Mouse (Mus musculus) cerebellum, adult 2 months (tissue): ENCODE measurements at regions not wholly inside any gene's neighbourhood (a gene's known extent, or its start where the extent isn't known, plus 50 kb on each side); places are given as distances from the start of the nearest gene placed in this dataset.

Source experiments
- DNase-seq, 2 experiments: peaks; one replicate each; pipeline ENCODE4 v3.0.0; 2021
- H3K27ac ChIP-seq: fragments of 200-500 bp; 2 replicates; pipeline ENCODE4 v1.5.1; 2012; ENCODE audit warnings: low read length, control low read depth, inconsistent platforms; ENCODE audit not compliant: insufficient read depth
- H3K27me3 ChIP-seq: fragments of 200-500 bp; 2 replicates; pipeline ENCODE4 v1.6.1; 2012; ENCODE audit warnings: inconsistent platforms, mild to moderate bottlenecking, low read length, moderate library complexity; ENCODE audit not compliant: control insufficient read depth, insufficient read depth
- H3K4me1 ChIP-seq: fragments of 200-500 bp; 2 replicates; pipeline ENCODE4 v1.6.1; 2011; ENCODE audit warnings: low read length; ENCODE audit not compliant: control insufficient read depth, insufficient read depth
- H3K4me3 ChIP-seq: fragments of 200-500 bp; replicated peaks from 2 replicates; pipeline ENCODE3; 2011; ENCODE audit warnings: mild to moderate bottlenecking, low read depth, low read length, control low read depth; ENCODE audit not compliant: insufficient read depth
- CTCF ChIP-seq: fragments of 200-500 bp; IDR thresholded peaks from 2 replicates; pipeline ENCODE4 v1.5.1; 2011; ENCODE audit warnings: low read depth, mild to moderate bottlenecking, control low read depth, low read length, moderate library complexity, borderline replicate concordance; ENCODE audit not compliant: insufficient read depth
- POLR2A ChIP-seq: fragments of 200-500 bp; IDR thresholded peaks from 2 replicates; pipeline ENCODE4 v1.6.1; 2011; ENCODE audit warnings: low read length, control low read depth, borderline replicate concordance; ENCODE audit not compliant: insufficient read depth
- WGBS: fragments of 180-500 bp; shearing (Covaris S2); methylation state at CpG from one replicate; pipeline ENCODE4 v1.1.7; 2018; 5-methylcytosine and 5-hydroxymethylcytosine counted together

GRCm38 (mm10) chr13:72425917-72426316 lies 202.7 kb upstream of the Irx2 start:
- Histone ChIP-seq H3K4me3 (no peak overlapping the region), H3K27ac (no peak overlapping the region), H3K4me1 (no peaks in the 10 kb centered on the region), H3K27me3 (no peaks in the 10 kb centered on the region)
- DNase-seq: no peak
- 47% methylated on average over 8 of the region's 8 CpGs for WGBS
- TF ChIP-seq CTCF: no peak
- no peak for TF ChIP-seq POLR2A

- no peaks in the 10 kb centered on the region for H3K27me3 ChIP-seq
- 74% methylated on average over 3 of the region's 3 CpGs for WGBS
- DNase-seq: no peak
- H3K27ac ChIP-seq: no peak overlapping the region
- H3K4me1 ChIP-seq: no peaks in the 10 kb centered on the region
- TF ChIP-seq POLR2A (no peak), CTCF (no peak)
- H3K4me3 ChIP-seq: no peak overlapping the region
Observed at GRCm38 (mm10) chr13:72445336-72445735, 183.3 kb upstream of the Irx2 start.

GRCm38 (mm10) chr13:72448458-72449058 lies 180.1 kb upstream of the Irx2 start:
- H3K27me3 ChIP-seq: no peaks in the 10 kb centered on the region
- no peak for DNase-seq
- 77% methylated on average over 5 of the region's 5 CpGs for WGBS
- H3K4me1 ChIP-seq: no peaks in the 10 kb centered on the region
- TF ChIP-seq CTCF (no peak), POLR2A (no peak)
- H3K4me3 ChIP-seq: no peak overlapping the region
- no peak overlapping the region for H3K27ac ChIP-seq

GRCm38 (mm10) chr13:72495353-72495752 lies 133.3 kb upstream of the Irx2 start:
- Histone ChIP-seq H3K4me3 (no peak overlapping the region), H3K4me1 (no peaks in the 10 kb centered on the region), H3K27ac (no peak overlapping the region), H3K27me3 (no peaks in the 10 kb centered on the region)
- WGBS: 86% methylated on average over 7 of the region's 7 CpGs
- no peak for DNase-seq
- TF ChIP-seq CTCF: no peak
- TF ChIP-seq POLR2A: no peak

- WGBS: 63% methylated on average over 5 of the region's 5 CpGs
- no peak for DNase-seq
- Histone ChIP-seq H3K27ac (no peak overlapping the region), H3K4me1 (no peaks in the 10 kb centered on the region), H3K4me3 (no peak overlapping the region), H3K27me3 (no peaks in the 10 kb centered on the region)
- TF ChIP-seq CTCF (no peak), POLR2A (no peak)
Observed at GRCm38 (mm10) chr13:72497036-72497435, 131.6 kb upstream of the Irx2 start.

GRCm38 (mm10) chr13:72497521-72497920 lies 131.1 kb upstream of the Irx2 start:
- no peak overlapping the region for H3K27ac ChIP-seq
- H3K4me1 ChIP-seq: no peaks in the 10 kb centered on the region
- 31% methylated on average over 10 of the region's 10 CpGs for WGBS
- TF ChIP-seq CTCF: no peak
- TF ChIP-seq POLR2A: no peak
- no peaks in the 10 kb centered on the region; the same call in 1 of the 2 replicates for H3K27me3 ChIP-seq
- H3K4me3 ChIP-seq: no peak overlapping the region
- DNase-seq: no peak

GRCm38 (mm10) chr13:72505954-72506353 lies 122.7 kb upstream of the Irx2 start:
- Histone ChIP-seq H3K4me3 (no peak overlapping the region), H3K27me3 (no peaks in the 10 kb centered on the region; the same call in 1 of the 2 replicates), H3K4me1 (no peaks in the 10 kb centered on the region), H3K27ac (no peak overlapping the region)
- no peak for DNase-seq
- TF ChIP-seq CTCF: no peak
- no peak for TF ChIP-seq POLR2A
- 92% methylated on average over 4 of the region's 4 CpGs for WGBS

- H3K27me3 ChIP-seq: no peaks in the 10 kb centered on the region
- TF ChIP-seq POLR2A (no peak), CTCF (no peak)
- no peak for DNase-seq
- H3K27ac ChIP-seq: no peak overlapping the region
- H3K4me3 ChIP-seq: no peak overlapping the region
- 90% methylated on average over 4 of the region's 4 CpGs for WGBS
- no peaks in the 10 kb centered on the region for H3K4me1 ChIP-seq
Observed at GRCm38 (mm10) chr13:72538633-72539032, 90.0 kb upstream of the Irx2 start.
